7 mouse cellular contexts compared by ENCODE assay signal in genomic region chr14:18893121-18893946, GRCm38 (mm10). TPM values are rescaled to one million over a fixed set of nuclear protein-coding genes. Genes with fewer than 3 reads are reported as not detected.
DNase-seq lines count a peak whose midpoint lies in the region; ATAC-seq and TF ChIP-seq lines count a peak whose summit lies in the region.

No protein-coding gene starts in this region.

- no peaks in the 10 kb centered on the region for H3K36me3 ChIP-seq in embryonic facial prominence, embryonic 10.5 days (replicated peaks)
- H3K36me3 ChIP-seq in limb, embryonic 10.5 days: no peaks in the 10 kb centered on the region
- H3K36me3 ChIP-seq in midbrain, embryonic 12.5 days: no peaks in the 10 kb centered on the region
- no peaks in the 10 kb centered on the region for H3K36me3 ChIP-seq in small intestine, adult 2 months (ENCODE audit: control insufficient read depth, insufficient read depth, low read length)

- peak overlapping the region; percentile 90 for H3K27ac ChIP-seq in embryonic facial prominence, embryonic 10.5 days (replicated peaks)
- H3K27ac ChIP-seq in limb, embryonic 10.5 days: peak overlapping the region; percentile 93
- peak overlapping the region; percentile 58 for H3K27ac ChIP-seq in midbrain, embryonic 12.5 days (replicated peaks)
- H3K27ac ChIP-seq in small intestine, adult 2 months (ENCODE audit: insufficient read depth, low read depth, low read length): no peak overlapping the region

- peak; percentile 92 for ATAC-seq in midbrain, embryonic 12.5 days (ENCODE audit: low FRiP score, low read depth)

- TF ChIP-seq POLR2A in small intestine, adult 2 months (IDR thresholded peaks at IDR 0.05; ENCODE audit: low read depth, low read length): no peak

- H3K4me3 ChIP-seq in embryonic facial prominence, embryonic 10.5 days: peak overlapping the region; percentile 74
- peak overlapping the region; percentile 70 for H3K4me3 ChIP-seq in limb, embryonic 10.5 days
- H3K4me3 ChIP-seq in midbrain, embryonic 12.5 days: peak overlapping the region; percentile 65
- H3K4me3 ChIP-seq in small intestine, adult 2 months (ENCODE audit: low read depth, low read length): peak overlapping the region; percentile 82

- H3K9me3 ChIP-seq in embryonic facial prominence, embryonic 10.5 days: no peaks in the 10 kb centered on the region; the same call in 1 of the 2 replicates
- H3K9me3 ChIP-seq in limb, embryonic 10.5 days (replicated peaks): no peaks in the 10 kb centered on the region
- no peaks in the 10 kb centered on the region for H3K9me3 ChIP-seq in midbrain, embryonic 12.5 days

- H3K4me1 ChIP-seq in embryonic facial prominence, embryonic 10.5 days: peaks cover 3% of the 10 kb centered on the region; the same call in 1 of the 2 replicates
- 0 out of 2 replicates have a peak, but pooled peaks cover 3% of the 10 kb centered on the region for H3K4me1 ChIP-seq in limb, embryonic 10.5 days
- no peaks in the 10 kb centered on the region for H3K4me1 ChIP-seq in midbrain, embryonic 12.5 days
- H3K4me1 ChIP-seq in small intestine, adult 2 months (ENCODE audit: control insufficient read depth, insufficient read depth, insufficient read length, low read length): no peaks in the 10 kb centered on the region

- DNase-seq in adrenal gland, postnatal 25 days: peak; percentile 92
- peak; percentile 92 for DNase-seq in embryonic facial prominence, embryonic 10.5 days (ENCODE audit: low spot score)
- peak; percentile 94 to 95 for DNase-seq in heart, adult 18-20 months
- peak; percentile 90 for DNase-seq in kidney, adult 18-20 months
- peak; percentile 90 for DNase-seq in limb, embryonic 10.5 days (ENCODE audit: low spot score)

- 2% methylated on average over 110 of the region's 116 CpGs for WGBS in embryonic facial prominence, embryonic 10.5 days
- WGBS in limb, embryonic 10.5 days: 2% methylated on average over 102 of the region's 116 CpGs
- under 1% methylated on average over 55 of the region's 116 CpGs for WGBS in midbrain, embryonic 12.5 days
- WGBS in small intestine, adult 2 months: under 1% methylated on average over 109 of the region's 116 CpGs

- no peaks in the 10 kb centered on the region for H3K27me3 ChIP-seq in embryonic facial prominence, embryonic 10.5 days (replicated peaks; ENCODE audit: low read depth, poor library complexity, severe bottlenecking)
- no peaks in the 10 kb centered on the region for H3K27me3 ChIP-seq in limb, embryonic 10.5 days (ENCODE audit: low read depth, poor library complexity, severe bottlenecking)
- H3K27me3 ChIP-seq in midbrain, embryonic 12.5 days: no peaks in the 10 kb centered on the region
- H3K27me3 ChIP-seq in small intestine, adult 2 months (ENCODE audit: control insufficient read depth, insufficient read depth, low read length): no peaks in the 10 kb centered on the region

- TF ChIP-seq CTCF in small intestine, adult 2 months (IDR thresholded peaks at IDR 0.05; ENCODE audit: extremely low read depth, insufficient read length, insufficient replicate concordance, low read depth, low read length): no peak

- H3K4me2 ChIP-seq in midbrain, embryonic 12.5 days (replicated peaks): peak overlapping the region; percentile 71

- H3K9ac ChIP-seq in midbrain, embryonic 12.5 days (replicated peaks): peak overlapping the region; percentile 85

RNA-seq across cellular contexts. Expression of gene Ube2e2, which starts 0.7 kb away (rescaled TPM):
- 33.7 and 39.6 TPM in 2 replicates for total RNA-seq in adrenal gland, postnatal 25 days (2021)
- polyA plus RNA-seq in embryonic facial prominence, embryonic 10.5 days (2016; fragmentation: Nextera tagmentation; extraction: Ambion mirVana): 45.3 and 48.2 TPM in 2 replicates
- 10 to 100 TPM; 18.9 to 20.5 TPM for total RNA-seq in heart, adult 18-20 months (2021)
- 37.4 and 37.7 TPM in 2 replicates for polyA plus RNA-seq in limb, embryonic 10.5 days (2016; fragmentation: Nextera tagmentation; extraction: Ambion mirVana)
- 61.2 and 69.1 TPM in 2 replicates for polyA plus RNA-seq in midbrain, embryonic 12.5 days (2016; fragmentation: Nextera tagmentation; extraction: Ambion mirVana)
- 14.1 and 20.8 TPM in 2 replicates for polyA plus RNA-seq in small intestine, adult 2 months (2012; rRNA removed)
